Mouse (Mus musculus) kidney, adult 2 months (tissue): ENCODE measurements at regions not wholly inside any gene's neighbourhood (a gene's known extent, or its start where the extent isn't known, plus 50 kb on each side); places are given as distances from the start of the nearest gene placed in this dataset.

ENCODE experiments used
- CTCF ChIP-seq: fragments of 200-500 bp; conservative IDR thresholded peaks from 2 replicates; pipeline ENCODE4 v1.5.1; 2011; ENCODE audit warnings: low read depth, mild to moderate bottlenecking, control low read depth, low read length, moderate library complexity, mixed read lengths; ENCODE audit not compliant: insufficient read depth, insufficient read length
- POLR2A ChIP-seq: fragments of 200-500 bp; IDR thresholded peaks from one replicate; pipeline ENCODE4 v1.6.1; 2011; ENCODE audit warnings: low read depth, low read length, control low read depth

DNA sequence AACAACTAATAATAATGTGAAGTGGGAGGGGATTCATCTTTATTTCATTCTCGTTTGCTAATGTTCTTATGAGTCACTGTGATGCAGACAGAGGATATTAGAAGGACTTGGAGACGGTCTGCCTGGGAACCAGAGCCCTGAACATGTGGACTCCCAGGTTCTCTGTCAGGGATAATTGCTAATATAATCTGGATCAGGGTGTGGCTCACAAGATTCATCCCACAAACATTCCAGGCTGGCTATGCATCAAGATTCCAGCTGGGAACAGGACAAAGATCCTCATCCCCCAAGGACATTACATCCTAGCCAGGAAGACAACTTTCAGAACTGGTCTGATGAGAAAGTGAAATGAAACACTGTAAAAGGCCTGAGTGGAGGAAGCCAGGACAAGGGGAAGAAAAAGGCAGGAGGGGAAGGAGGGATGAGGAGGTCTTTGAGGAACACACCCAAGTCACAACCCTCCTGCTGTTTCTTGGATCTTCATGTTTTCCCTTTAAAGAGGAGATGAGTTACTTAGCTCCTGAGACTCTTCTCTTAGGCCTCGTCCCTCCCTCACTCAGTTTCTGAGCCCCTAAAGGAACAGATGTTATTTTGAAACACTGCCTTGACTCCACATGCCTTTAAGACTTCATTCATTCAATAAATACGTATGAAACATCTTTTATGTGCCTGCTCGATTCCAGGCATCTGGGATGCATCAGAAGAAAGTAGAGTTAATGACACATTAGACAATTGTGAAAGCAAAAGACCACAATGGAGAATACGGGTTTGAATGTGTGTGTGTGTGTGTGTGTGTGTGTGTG is 360.9 kb downstream of the Efnb2 start:
- TF ChIP-seq CTCF, result no peak
- TF ChIP-seq POLR2A, result no peak
